ENCODE assay signal across 25 mouse cellular contexts in genomic region chr16:73012926-73013325, GRCm38 (mm10).
"Had no signal": no experiment of that assay in that cellular context is flagged by ENCODE, and none has a peak within 500 bp of the region (broad histone marks: within the 10 kb centered on the region; RNA-seq: fewer than 3 reads in every experiment).

No protein-coding gene starts in this region.

- H3K36me3 ChIP-seq: liver, embryonic 15.5 days had no signal

- H3K4me2 ChIP-seq: limb, embryonic 13.5 days; liver, embryonic 12.5 days; liver, embryonic 15.5 days; lung, embryonic 15.5 days; midbrain, embryonic 15.5 days; neural tube, embryonic 12.5 days; neural tube, embryonic 15.5 days; stomach, embryonic 15.5 days had no signal

- H3K9ac ChIP-seq: limb, embryonic 13.5 days; liver, embryonic 12.5 days; liver, embryonic 15.5 days; lung, embryonic 15.5 days; midbrain, embryonic 15.5 days; neural tube, embryonic 12.5 days; neural tube, embryonic 15.5 days; stomach, embryonic 15.5 days had no signal

- H3K27me3 ChIP-seq: limb, embryonic 13.5 days; liver, embryonic 12.5 days; liver, embryonic 15.5 days; lung, embryonic 15.5 days; megakaryocyte, embryonic 14.5 days; midbrain, embryonic 15.5 days; neural tube, embryonic 12.5 days; neural tube, embryonic 15.5 days; stomach, embryonic 15.5 days had no signal

- H3K9me3 ChIP-seq: limb, embryonic 13.5 days; liver, embryonic 12.5 days; liver, embryonic 15.5 days; lung, embryonic 15.5 days; midbrain, embryonic 10.5 days; midbrain, embryonic 15.5 days; neural tube, embryonic 12.5 days; neural tube, embryonic 15.5 days; stomach, embryonic 15.5 days had no signal

- ATAC-seq: liver, embryonic 12.5 days; midbrain, embryonic 15.5 days had no signal

- H3K4me1 ChIP-seq: liver, embryonic 12.5 days; liver, embryonic 15.5 days; lung, embryonic 15.5 days; megakaryocyte, embryonic 14.5 days; midbrain, embryonic 10.5 days; midbrain, embryonic 15.5 days; stomach, embryonic 15.5 days had no signal

- H3K27ac ChIP-seq: left cerebral cortex, adult 2 months; limb, embryonic 13.5 days; liver, embryonic 12.5 days; liver, embryonic 15.5 days; lung, embryonic 15.5 days; midbrain, embryonic 10.5 days; midbrain, embryonic 15.5 days; neural tube, embryonic 12.5 days; neural tube, embryonic 15.5 days; stomach, embryonic 15.5 days had no signal

- H3K4me3 ChIP-seq: left cerebral cortex, adult 2 months; limb, embryonic 13.5 days; liver, embryonic 12.5 days; liver, embryonic 15.5 days; lung, embryonic 15.5 days; megakaryocyte, embryonic 14.5 days; midbrain, embryonic 10.5 days; midbrain, embryonic 15.5 days; neural tube, embryonic 12.5 days; neural tube, embryonic 15.5 days; stomach, embryonic 15.5 days had no signal

- DNase-seq: kidney, adult 18-20 months; kidney, adult 9 months; kidney, postnatal 14 days; kidney, postnatal 4 days; layer of hippocampus, adult 9-11 months; left cerebral cortex, postnatal 4 days; liver; lung, adult 18-20 months; lung, postnatal 10 days; lung, postnatal 36 days; right cerebral cortex, adult 18-20 months; right cerebral cortex, postnatal 14 days; right cerebral cortex, postnatal 4 days; thymus, postnatal 25 days had no signal
